Mouse (Mus musculus): Measurements from ENCODE around the gene Sfxn3.
A peak's percentile ranks its signal among the peaks of the same experiment; 100 is the strongest.

The Sfxn3 gene

GRCm38 (mm10) chr19:45076586-45077510, 29.5 kb downstream of the Sfxn3 start:
- DNase-seq = peak; percentile 59

GRCm38 (mm10) chr19:45077742-45078645, 30.7 kb downstream of the Sfxn3 start:
- DNase-seq = no peak

DNA sequence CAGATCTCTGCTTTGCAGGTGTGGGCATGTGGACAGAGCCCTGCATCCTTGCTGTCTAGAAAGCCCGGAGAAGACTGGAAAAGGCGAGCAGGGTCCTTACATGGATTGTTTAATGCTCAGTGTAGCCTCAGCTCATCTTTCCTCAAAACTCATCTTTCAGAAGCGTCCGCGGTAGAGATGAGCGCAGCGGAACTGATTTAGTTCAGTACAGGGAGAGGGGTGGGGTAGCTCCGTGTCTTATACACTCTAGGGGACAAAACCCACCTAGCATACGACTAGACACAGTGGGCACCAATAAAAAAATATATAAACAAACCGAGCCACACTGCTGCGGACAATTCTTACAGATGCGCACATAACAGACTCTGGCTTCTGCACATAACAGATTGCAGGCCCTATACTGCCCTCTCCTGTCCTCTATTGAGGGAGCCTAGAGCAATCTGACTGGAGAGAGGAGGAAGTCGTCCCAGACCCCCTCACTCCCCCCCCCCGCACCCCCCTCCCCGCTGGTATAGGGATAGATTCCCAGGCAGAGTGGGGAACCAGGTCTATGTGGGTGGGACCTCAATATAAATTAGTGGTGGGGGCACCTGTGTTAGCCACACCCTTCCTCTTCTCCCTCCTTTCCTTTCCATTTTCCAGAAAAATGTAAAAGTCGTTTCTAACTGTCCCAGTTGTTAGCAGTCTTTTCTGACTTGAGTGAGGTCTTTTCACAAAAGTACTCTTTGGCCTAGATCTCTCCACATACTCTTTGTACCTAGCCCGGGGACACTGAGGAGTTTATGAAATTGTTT, 31.9 kb downstream of the Sfxn3 start:
- DNase-seq = peak; percentile 29

DNA sequence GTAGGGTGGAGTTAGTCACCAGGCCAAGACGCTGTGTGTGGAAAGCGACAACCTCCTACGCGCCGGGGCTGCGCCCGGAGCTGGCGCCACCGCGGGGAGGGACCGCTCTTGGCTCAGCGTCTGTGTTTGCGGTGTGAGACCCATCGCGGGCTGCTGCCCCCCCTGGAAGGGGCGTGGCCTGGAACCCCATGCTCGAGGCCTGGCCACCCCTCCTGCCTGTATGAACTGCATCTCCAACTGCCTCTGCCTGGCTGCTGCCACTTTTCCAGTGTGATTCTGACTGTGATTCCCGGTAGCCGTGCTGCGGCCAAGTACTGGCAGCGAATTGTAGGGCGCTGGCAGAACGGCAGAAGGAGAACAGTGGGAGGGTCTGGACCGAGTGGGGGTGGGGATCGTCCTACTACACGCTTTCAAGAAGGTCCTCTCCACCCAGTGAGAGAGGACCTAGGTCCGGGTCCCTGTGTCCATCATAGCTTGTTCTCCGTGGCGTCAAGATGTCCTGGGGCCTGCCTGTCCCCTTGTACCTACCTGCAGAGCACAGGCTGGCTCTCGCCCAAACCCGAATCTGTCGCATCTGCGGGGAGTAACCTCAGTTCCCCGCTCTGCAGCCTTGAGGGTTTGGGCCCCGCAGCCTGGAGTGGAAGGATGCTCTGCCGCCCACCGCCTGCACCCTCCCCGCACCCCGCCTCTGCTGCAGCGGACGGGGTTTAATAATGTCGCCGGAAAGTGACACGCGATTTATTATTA, 32.6 kb downstream of the Sfxn3 start:
- DNase-seq = peak; percentile 68

DNA sequence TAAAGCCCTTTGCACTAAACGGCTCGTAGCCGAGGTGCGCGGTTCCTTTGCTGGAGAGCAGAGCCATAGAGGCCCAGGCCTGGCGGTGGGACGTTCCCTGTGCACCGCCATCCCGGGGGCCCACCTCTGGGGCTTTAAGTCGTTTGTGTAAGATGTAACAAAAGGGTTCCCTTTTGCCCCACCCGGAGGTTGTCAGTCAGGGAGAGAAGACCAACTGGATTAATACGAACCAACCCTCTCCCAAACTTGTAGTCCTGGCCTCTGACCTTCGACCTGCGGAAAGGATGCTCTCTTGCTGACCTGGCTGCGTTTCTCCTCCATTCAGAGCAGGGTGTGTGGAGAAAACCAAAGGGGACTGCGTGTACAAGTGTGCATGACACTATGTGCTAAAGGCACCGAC, 33.4 kb downstream of the Sfxn3 start:
- DNase-seq = no peak

GRCm38 (mm10) chr19:45081279-45081678, 34.0 kb downstream of the Sfxn3 start:
- peak; percentile 77 for DNase-seq

DNA sequence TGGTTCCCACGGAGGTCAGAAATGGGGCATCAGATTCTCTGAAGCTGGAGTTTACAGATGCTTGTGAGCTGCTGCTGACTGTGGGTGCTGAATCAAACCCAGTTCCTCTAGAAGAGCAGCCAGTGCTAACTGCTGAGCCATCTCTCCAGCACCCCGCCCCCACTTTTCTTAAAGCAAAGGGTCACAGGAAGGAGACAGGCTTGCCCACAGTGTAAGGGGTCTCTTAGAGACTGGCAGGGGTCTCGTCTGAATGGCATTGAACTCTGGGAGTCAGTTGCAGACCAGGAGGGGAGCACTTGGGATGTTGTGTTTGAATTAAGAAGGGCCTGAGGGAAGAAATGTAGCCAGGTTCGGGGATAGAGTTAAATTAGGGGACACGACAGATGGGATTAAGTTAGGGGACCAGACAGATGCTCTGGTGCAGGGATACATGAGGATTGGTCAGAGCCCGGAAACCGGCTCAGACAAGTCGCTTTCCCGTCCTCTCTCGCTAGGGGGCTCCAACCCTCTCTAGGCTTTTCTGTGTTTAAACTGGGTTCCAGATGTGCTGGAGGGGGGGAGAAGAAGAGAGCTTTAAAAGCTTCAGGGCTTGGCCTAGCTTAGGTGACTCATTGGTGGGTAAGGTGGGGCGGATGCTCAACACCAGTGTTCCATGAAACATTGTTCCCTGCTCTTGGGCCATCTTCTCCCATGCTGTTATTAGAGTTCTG, 34.7 kb downstream of the Sfxn3 start:
- peak; percentile 72 for DNase-seq

- DNase-seq = peak; percentile 67
These were observed 50.6 kb downstream of the Sfxn3 start for GRCm38 (mm10) chr19:45097868-45098267.

GRCm38 (mm10) chr19:45100486-45101270, 53.4 kb downstream of the Sfxn3 start:
- DNase-seq = no peak

DNA sequence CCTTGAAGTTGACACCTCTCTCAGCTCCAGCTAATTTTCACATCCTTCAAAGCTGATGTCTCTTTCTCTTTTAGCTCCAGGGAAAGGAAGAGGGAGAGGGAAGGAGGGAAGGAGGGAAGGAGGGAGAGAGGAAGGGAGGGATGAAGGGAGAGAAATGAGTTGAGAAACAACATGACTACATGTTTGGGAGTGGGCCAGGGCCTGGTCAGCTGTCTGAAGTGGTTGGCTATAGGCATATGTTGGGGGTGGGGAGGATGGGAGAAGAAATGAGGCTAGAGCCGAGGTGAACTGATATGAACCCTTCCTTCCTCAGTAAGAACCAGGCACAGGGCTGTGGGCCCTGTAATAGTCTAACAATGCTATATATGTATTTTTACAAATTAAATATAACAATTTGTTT, 58.3 kb downstream of the Sfxn3 start:
- DNase-seq = no peak

Data from thymus, postnatal 14 days (tissue).